Mouse (Mus musculus): Measurements from ENCODE around the gene Tmpo. TPM values are rescaled to one million over a fixed set of nuclear protein-coding genes. Genes with fewer than 3 reads are reported as not detected.

Tmpo gene
- polyA plus RNA-seq (2015; fragmentation: Nextera tagmentation; extraction: Ambion mirVana), result 234 and 263 TPM in 2 replicates

DNA sequence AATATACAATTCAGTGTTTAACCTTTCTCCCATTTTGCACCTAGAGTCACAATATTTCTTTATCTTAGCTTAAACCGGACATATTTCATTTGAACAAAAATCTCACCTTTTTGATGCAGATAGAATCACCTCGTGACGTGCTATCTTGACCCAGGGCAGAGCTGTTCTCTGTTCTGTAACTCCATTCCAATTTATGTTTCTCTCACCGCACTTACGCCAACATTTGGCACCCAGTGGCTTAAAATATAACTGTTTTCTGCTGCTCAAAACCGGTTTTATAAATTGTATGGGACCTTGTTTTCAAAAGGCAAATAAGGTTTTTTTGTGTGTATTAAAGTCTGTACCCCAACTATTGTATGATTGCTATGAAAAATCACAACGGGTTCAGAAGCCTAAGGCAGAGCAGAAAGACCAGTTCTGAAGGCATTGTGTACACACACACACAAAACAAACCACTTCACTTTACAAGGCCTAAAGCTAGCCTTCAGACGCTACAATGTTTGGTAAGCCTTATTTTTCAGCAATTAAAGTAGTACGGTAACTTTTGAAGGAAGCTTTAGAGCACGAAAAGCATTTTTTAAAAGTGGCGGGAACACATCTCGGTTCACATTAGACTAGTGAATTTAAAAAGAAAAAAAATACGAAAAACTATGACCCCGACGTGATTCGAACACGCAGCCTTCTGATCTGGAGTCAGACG lies at the start of gene Tmpo:
Tmpo (minus strand) TSS at position 555 of the 700 bp plus-strand sequence.
- DNase-seq (ENCODE audit: low spot score), result no peak

DNA sequence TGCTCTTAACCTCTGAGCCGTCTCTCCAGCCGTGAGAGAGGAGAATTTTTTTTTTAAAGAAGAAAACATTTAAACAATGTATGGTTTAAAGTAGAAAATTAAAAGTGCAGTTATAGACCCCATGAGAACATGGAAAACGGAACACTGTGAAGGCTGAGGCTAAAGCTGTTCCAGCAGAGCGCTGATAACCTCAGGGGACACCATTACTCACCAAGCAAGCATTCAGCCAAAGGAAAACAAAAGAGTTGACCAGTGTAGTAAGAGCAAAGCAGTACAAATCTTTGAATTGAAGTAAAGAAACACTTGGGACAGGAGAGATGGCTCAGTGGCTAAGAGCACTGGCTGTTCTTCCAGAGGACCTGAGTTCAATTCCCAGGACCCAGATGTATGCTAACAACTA lies 49.3 kb upstream of the Tmpo start:
- no peak for DNase-seq (ENCODE audit: low spot score)

- no peak for DNase-seq (ENCODE audit: low spot score)
Observed at GRCm38 (mm10) chr10:91229518-91229961, 48.4 kb upstream of the Tmpo start.

- no peak for DNase-seq (ENCODE audit: low spot score)
Observed at GRCm38 (mm10) chr10:91228924-91229517, 47.9 kb upstream of the Tmpo start.

DNA sequence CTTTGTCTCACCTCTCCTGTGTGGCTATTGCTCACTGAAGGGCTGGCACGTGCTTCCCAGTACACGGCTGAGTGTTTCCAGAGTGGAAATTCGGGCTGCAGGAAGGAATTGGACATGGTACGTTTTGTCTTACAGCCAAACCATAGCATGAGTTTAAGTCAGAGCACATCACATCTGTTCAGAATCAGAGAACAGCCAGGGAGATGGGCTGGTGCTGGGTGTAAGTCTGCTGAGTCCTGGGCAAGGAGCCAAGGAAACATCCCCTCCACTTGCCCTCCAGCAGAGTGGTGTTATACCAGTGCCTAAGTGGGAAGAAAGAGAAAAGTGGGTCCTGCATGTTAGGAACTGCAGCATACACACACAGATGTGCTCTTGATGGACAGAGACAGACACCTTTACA lies 45.9 kb upstream of the Tmpo start:
- no peak for DNase-seq (ENCODE audit: low spot score)

- DNase-seq (ENCODE audit: low spot score), result no peak
Observed at GRCm38 (mm10) chr10:91222398-91223236, 41.5 kb upstream of the Tmpo start.

- DNase-seq (ENCODE audit: low spot score), result no peak
Observed at GRCm38 (mm10) chr10:91208899-91209667, 28.0 kb upstream of the Tmpo start.

DNA sequence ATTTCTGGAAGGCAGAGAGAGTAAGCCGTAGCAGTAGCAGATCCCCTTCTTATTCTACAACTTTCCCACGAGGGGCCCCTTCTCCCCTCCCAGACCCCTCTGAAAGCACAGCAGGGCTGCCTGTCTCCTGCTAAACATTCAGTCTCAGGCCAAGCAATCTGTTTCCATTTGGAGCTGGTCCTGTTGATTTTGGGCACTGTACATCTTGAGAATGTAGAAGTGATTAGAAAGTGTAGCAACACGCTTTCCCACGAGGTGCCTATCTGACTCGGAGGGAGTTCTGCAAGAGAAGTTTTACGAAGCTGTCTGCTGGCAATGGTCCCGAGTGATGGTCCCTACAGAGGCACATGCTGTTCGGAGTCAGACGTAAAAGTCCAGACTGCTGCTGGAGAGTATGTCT lies 27.3 kb upstream of the Tmpo start:
- DNase-seq (ENCODE audit: low spot score), result no peak

GRCm38 (mm10) chr10:91207275-91207674 lies 26.2 kb upstream of the Tmpo start:
- peak; percentile 16 for DNase-seq (ENCODE audit: low spot score)

- DNase-seq (ENCODE audit: low spot score), result no peak
Observed at GRCm38 (mm10) chr10:91205632-91206031, 24.5 kb upstream of the Tmpo start.

- DNase-seq (ENCODE audit: low spot score), result no peak
Observed at GRCm38 (mm10) chr10:91200581-91200980, 19.5 kb upstream of the Tmpo start.

GRCm38 (mm10) chr10:91199238-91199780 lies 18.2 kb upstream of the Tmpo start:
- no peak for DNase-seq (ENCODE audit: low spot score)

DNA sequence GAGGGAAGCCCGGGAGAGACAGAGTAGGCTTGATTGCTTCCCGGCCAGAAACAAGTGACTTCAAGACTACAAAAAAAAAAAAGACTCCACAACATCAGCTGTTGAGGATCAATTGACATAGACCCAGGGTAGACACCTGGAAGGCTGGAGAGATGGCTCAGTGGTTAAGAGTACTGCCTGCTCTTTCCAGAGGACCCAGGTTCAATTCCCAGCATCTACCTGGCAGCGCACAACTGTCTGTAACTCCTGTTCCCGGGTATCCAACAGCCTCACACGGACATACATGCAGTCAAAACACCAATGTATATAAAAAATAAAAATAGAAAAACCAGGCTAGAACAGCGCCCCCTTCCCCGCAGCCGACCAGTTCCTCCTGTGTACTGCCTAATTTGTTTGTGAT lies 16.6 kb upstream of the Tmpo start:
- DNase-seq (ENCODE audit: low spot score), result no peak

DNA sequence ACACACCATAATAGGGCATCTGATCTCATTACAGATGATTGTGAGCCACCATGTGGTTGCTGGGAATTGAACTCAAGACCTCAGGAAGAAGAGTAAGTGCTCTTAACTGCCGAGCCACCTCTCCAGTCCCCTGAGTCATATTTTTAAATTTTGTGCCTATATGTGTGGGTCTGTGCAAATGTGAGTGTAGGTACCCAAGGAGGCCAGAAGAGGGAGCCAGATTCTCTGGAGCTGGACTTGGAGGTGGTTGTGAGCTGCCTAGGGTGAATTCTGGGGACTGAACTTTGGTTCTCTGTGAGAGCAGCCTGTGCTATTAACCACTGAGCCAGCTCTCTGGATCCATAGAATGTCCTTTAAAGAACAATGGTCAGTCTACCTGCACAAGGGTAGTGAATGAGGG lies 15.7 kb upstream of the Tmpo start:
- DNase-seq (ENCODE audit: low spot score), result no peak

DNA sequence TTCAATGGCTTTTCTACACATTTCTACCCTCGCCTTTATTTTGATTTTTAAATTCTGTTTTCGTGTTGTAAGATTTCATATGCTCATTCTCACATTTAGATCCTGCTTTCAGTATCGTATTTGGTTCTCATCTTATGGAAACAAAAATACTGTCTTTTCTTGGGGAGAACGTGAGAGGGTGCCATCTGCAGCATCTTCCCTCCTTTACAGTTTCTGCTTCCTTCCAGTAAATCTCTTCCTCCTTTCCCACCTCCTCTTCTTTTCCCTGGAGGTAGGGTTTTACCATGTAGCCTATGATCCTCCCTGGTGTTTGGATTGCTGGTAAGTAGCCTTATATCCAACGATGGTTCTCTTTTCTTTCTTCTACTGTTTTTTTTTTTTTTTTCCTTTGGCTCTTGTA lies 14.6 kb upstream of the Tmpo start:
- DNase-seq (ENCODE audit: low spot score), result no peak

DNA sequence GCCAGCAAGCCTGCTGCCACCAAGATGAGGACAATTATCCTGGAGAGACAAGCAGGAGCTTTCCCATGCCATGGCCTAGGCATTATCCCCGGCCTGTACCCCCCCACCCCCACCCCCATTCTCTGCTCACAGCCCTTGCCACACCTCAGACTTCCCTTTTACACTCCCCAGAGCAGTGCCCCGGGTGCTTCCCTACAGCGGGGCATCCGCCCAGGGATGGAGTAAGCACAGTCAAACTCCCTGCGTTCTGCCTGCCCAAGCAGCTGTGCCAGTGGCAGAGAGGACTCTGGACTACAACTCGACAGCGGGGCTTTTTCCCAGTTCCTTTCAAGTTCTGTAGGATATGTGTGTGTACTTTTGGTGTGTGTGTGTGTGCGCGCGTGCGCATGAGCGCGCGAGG lies 14.0 kb upstream of the Tmpo start:
- DNase-seq (ENCODE audit: low spot score), result no peak

- no peak for DNase-seq (ENCODE audit: low spot score)
Observed at GRCm38 (mm10) chr10:91191851-91192250, 10.7 kb upstream of the Tmpo start.

DNA sequence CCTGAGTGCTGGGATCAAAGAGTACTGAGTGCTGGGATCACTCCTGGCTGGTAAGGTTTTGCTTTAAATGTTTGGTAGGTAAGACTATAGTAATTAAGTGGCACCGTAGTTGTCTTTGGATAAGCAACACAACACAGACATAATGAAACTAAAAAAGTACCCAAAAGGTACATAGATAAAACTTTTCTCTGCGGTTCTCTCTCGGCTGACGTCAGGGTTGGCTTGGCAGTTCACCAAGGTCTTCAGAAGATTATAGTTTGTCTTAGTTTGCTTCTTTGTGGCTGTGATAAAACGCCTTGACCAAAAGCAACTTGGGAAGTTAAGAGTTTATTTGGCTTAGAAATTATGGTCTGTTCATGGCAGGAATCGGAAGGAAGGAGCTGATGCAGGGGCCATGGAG lies 8.4 kb upstream of the Tmpo start:
- DNase-seq (ENCODE audit: low spot score), result no peak

DNA sequence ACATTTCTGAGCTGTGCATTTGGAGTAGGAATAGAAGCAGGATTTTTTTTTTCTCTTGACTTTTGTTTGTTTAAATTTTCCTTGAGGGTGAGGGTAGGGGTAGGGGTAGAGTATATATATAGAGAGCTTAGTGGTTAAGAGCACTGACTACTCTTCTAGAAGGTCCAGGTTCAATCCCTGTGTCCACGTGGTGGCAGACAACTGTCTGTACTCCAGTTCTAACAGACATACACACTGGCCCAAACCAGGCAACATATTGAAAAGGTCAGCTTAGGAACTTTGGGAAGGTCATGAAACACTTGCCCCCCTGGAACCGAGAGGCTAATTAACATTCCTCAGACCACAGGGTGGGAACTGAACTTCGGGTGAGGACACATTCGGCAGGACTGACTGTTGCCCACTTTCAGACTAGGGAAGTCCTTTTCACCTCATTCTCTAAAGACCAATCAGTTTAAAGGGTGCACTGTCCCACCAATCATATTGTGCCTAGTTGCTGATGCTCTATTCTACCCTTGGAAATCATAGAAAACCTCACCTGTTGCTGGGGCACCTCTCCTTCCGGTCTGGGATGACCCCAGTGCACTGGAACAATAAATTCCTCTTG lies 7.7 kb upstream of the Tmpo start:
- DNase-seq (ENCODE audit: low spot score), result no peak

- peak; percentile 83 for DNase-seq (ENCODE audit: low spot score)
Observed at GRCm38 (mm10) chr10:91187872-91188271, 6.8 kb upstream of the Tmpo start.

DNA sequence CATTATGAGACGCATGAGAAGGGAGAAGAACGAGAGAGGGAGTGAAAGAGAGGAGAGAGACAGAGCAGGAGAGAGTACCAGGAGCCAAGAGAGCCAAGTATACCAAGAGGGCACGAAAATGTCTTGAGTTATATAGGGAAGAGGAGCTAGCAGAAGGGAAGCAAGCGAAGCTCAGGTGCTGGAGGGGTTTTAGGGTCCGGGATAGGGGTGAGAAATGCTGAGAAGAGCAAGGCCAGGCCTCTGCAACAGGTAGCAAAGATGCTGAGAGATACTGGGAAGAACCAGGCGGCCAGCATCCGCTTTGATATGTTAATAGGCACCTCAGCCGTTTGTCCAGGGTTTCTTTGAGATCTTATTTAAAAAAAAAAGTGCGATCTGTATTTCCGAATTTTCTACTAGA lies 6.2 kb upstream of the Tmpo start:
- no peak for DNase-seq (ENCODE audit: low spot score)

Measured in thymus, postnatal 0 days (tissue).